Mouse (Mus musculus): ENCODE results near the gene Plek. TPM values are rescaled to one million over a fixed set of nuclear protein-coding genes. Genes with fewer than 3 reads are reported as not detected.

Plek gene
- polyA plus RNA-seq, 2 experiments = 2.2 to 3.9 TPM

GRCm38 (mm10) chr11:16999387-16999786 lies 52.8 kb downstream of the Plek start:
- no peak for TF ChIP-seq POLR2A (IDR thresholded peaks at IDR 0.05; ENCODE audit: borderline replicate concordance, extremely low read depth, insufficient read depth, insufficient read length)
- Histone ChIP-seq H3K9me3 (ENCODE audit: control insufficient read depth, low read length) (no peaks in the 10 kb centered on the region), H3K4me2 (replicated peaks; ENCODE audit: low read depth, low read length, severe bottlenecking) (no peak overlapping the region), H3K27ac (replicated peaks; ENCODE audit: low read depth, low read length) (no peak overlapping the region), H3K27me3 (ENCODE audit: control insufficient read depth, insufficient read depth, low read length) (no peaks in the 10 kb centered on the region), H3K4me3 (replicated peaks; ENCODE audit: low read length) (no peak overlapping the region), H3K4me1 (ENCODE audit: control insufficient read depth, insufficient read depth, low read length) (no peaks in the 10 kb centered on the region), H3K36me3 (ENCODE audit: control insufficient read depth, insufficient read depth, low read length) (no peaks in the 10 kb centered on the region), H3K9ac (ENCODE audit: low read depth, low read length, severe bottlenecking) (no peak overlapping the region)
- ATAC-seq (ENCODE audit: low FRiP score, low read depth) (no peak), DNase-seq (ENCODE audit: low spot score) (no peak)
- WGBS = 89% methylated on average over 4 of the region's 4 CpGs

GRCm38 (mm10) chr11:16997465-16997864 lies 54.7 kb downstream of the Plek start:
- Histone ChIP-seq H3K27me3 (ENCODE audit: control insufficient read depth, insufficient read depth, low read length) (no peaks in the 10 kb centered on the region), H3K4me2 (replicated peaks; ENCODE audit: low read depth, low read length, severe bottlenecking) (no peak overlapping the region), H3K4me1 (ENCODE audit: control insufficient read depth, insufficient read depth, low read length) (no peaks in the 10 kb centered on the region), H3K36me3 (ENCODE audit: control insufficient read depth, insufficient read depth, low read length) (no peaks in the 10 kb centered on the region), H3K9ac (ENCODE audit: low read depth, low read length, severe bottlenecking) (no peak overlapping the region), H3K27ac (replicated peaks; ENCODE audit: low read depth, low read length) (no peak overlapping the region), H3K9me3 (ENCODE audit: control insufficient read depth, low read length) (no peaks in the 10 kb centered on the region), H3K4me3 (replicated peaks; ENCODE audit: low read length) (no peak overlapping the region)
- DNase-seq (ENCODE audit: low spot score) = no peak
- ATAC-seq (ENCODE audit: low FRiP score, low read depth) = no peak
- TF ChIP-seq POLR2A (IDR thresholded peaks at IDR 0.05; ENCODE audit: borderline replicate concordance, extremely low read depth, insufficient read depth, insufficient read length) = no peak

GRCm38 (mm10) chr11:16996818-16997217 lies 55.4 kb downstream of the Plek start:
- Histone ChIP-seq H3K27ac (replicated peaks; ENCODE audit: low read depth, low read length) (no peak overlapping the region), H3K9ac (ENCODE audit: low read depth, low read length, severe bottlenecking) (no peak overlapping the region), H3K36me3 (ENCODE audit: control insufficient read depth, insufficient read depth, low read length) (no peaks in the 10 kb centered on the region), H3K4me2 (replicated peaks; ENCODE audit: low read depth, low read length, severe bottlenecking) (no peak overlapping the region), H3K4me1 (ENCODE audit: control insufficient read depth, insufficient read depth, low read length) (no peaks in the 10 kb centered on the region), H3K4me3 (replicated peaks; ENCODE audit: low read length) (no peak overlapping the region), H3K27me3 (ENCODE audit: control insufficient read depth, insufficient read depth, low read length) (no peaks in the 10 kb centered on the region), H3K9me3 (ENCODE audit: control insufficient read depth, low read length) (no peaks in the 10 kb centered on the region)
- DNase-seq (ENCODE audit: low spot score) (no peak), ATAC-seq (ENCODE audit: low FRiP score, low read depth) (no peak)
- TF ChIP-seq POLR2A (IDR thresholded peaks at IDR 0.05; ENCODE audit: borderline replicate concordance, extremely low read depth, insufficient read depth, insufficient read length) = no peak

GRCm38 (mm10) chr11:16992880-16993279 lies 59.3 kb downstream of the Plek start:
- Histone ChIP-seq H3K4me2 (replicated peaks; ENCODE audit: low read depth, low read length, severe bottlenecking) (no peak overlapping the region), H3K27ac (replicated peaks; ENCODE audit: low read depth, low read length) (no peak overlapping the region), H3K4me3 (replicated peaks; ENCODE audit: low read length) (no peak overlapping the region), H3K9me3 (ENCODE audit: control insufficient read depth, low read length) (no peaks in the 10 kb centered on the region), H3K36me3 (ENCODE audit: control insufficient read depth, insufficient read depth, low read length) (no peaks in the 10 kb centered on the region), H3K9ac (ENCODE audit: low read depth, low read length, severe bottlenecking) (no peak overlapping the region), H3K4me1 (ENCODE audit: control insufficient read depth, insufficient read depth, low read length) (no peaks in the 10 kb centered on the region), H3K27me3 (ENCODE audit: control insufficient read depth, insufficient read depth, low read length) (no peaks in the 10 kb centered on the region)
- TF ChIP-seq POLR2A (IDR thresholded peaks at IDR 0.05; ENCODE audit: borderline replicate concordance, extremely low read depth, insufficient read depth, insufficient read length) = no peak
- ATAC-seq (ENCODE audit: low FRiP score, low read depth) = no peak
- WGBS = 77% methylated on average over 6 of the region's 6 CpGs
- DNase-seq (ENCODE audit: low spot score) = no peak

GRCm38 (mm10) chr11:16989885-16990284 lies 62.3 kb downstream of the Plek start:
- Histone ChIP-seq H3K4me1 (ENCODE audit: control insufficient read depth, insufficient read depth, low read length) (no peaks in the 10 kb centered on the region), H3K27ac (replicated peaks; ENCODE audit: low read depth, low read length) (no peak overlapping the region), H3K36me3 (ENCODE audit: control insufficient read depth, insufficient read depth, low read length) (no peaks in the 10 kb centered on the region), H3K9ac (ENCODE audit: low read depth, low read length, severe bottlenecking) (no peak overlapping the region), H3K27me3 (ENCODE audit: control insufficient read depth, insufficient read depth, low read length) (no peaks in the 10 kb centered on the region), H3K9me3 (ENCODE audit: control insufficient read depth, low read length) (no peaks in the 10 kb centered on the region), H3K4me3 (replicated peaks; ENCODE audit: low read length) (no peak overlapping the region), H3K4me2 (replicated peaks; ENCODE audit: low read depth, low read length, severe bottlenecking) (no peak overlapping the region)
- TF ChIP-seq POLR2A (IDR thresholded peaks at IDR 0.05; ENCODE audit: borderline replicate concordance, extremely low read depth, insufficient read depth, insufficient read length) = no peak
- 88% methylated on average over 5 of the region's 5 CpGs for WGBS
- ATAC-seq (ENCODE audit: low FRiP score, low read depth) (no peak), DNase-seq (ENCODE audit: low spot score) (no peak)

- no peak for TF ChIP-seq POLR2A (IDR thresholded peaks at IDR 0.05; ENCODE audit: borderline replicate concordance, extremely low read depth, insufficient read depth, insufficient read length)
- no peak for DNase-seq (ENCODE audit: low spot score)
- Histone ChIP-seq H3K9ac (ENCODE audit: low read depth, low read length, severe bottlenecking) (no peak overlapping the region), H3K4me1 (ENCODE audit: control insufficient read depth, insufficient read depth, low read length) (no peaks in the 10 kb centered on the region), H3K27ac (replicated peaks; ENCODE audit: low read depth, low read length) (no peak overlapping the region), H3K4me2 (replicated peaks; ENCODE audit: low read depth, low read length, severe bottlenecking) (no peak overlapping the region), H3K36me3 (ENCODE audit: control insufficient read depth, insufficient read depth, low read length) (no peaks in the 10 kb centered on the region), H3K27me3 (ENCODE audit: control insufficient read depth, insufficient read depth, low read length) (no peaks in the 10 kb centered on the region), H3K9me3 (ENCODE audit: control insufficient read depth, low read length) (no peaks in the 10 kb centered on the region), H3K4me3 (replicated peaks; ENCODE audit: low read length) (no peak overlapping the region)
- no peak for ATAC-seq (ENCODE audit: low FRiP score, low read depth)
- WGBS = 60% methylated on average over 6 of the region's 6 CpGs
Observed at GRCm38 (mm10) chr11:16987745-16988328, 64.3 kb downstream of the Plek start.
